Mouse (Mus musculus) testis, adult 2 months (tissue): ENCODE data around the gene Tspan5. TPM values are rescaled to one million over a fixed set of nuclear protein-coding genes. Genes with fewer than 3 reads are reported as not detected.

ENCODE experiments used
- H3K27ac ChIP-seq: fragments of 200-500 bp; 2 replicates; pipeline ENCODE4 v1.5.1; 2012; ENCODE audit warnings: low read depth, low read length; ENCODE audit not compliant: control insufficient read depth, insufficient read depth
- H3K27me3 ChIP-seq: fragments of 200-500 bp; 2 replicates; pipeline ENCODE4 v1.6.1; 2012; ENCODE audit warnings: mild to moderate bottlenecking, low read length, moderate library complexity; ENCODE audit not compliant: control insufficient read depth, insufficient read depth
- H3K36me3 ChIP-seq: fragments of 200-500 bp; 2 replicates; pipeline ENCODE4 v1.6.1; 2012; ENCODE audit warnings: mild to moderate bottlenecking, low read length; ENCODE audit not compliant: control insufficient read depth, insufficient read depth
- H3K4me1 ChIP-seq: fragments of 200-500 bp; 2 replicates; pipeline ENCODE4 v1.6.1; 2012; ENCODE audit warnings: low read length; ENCODE audit not compliant: control insufficient read depth, insufficient read depth
- H3K4me3 ChIP-seq: fragments of 200-500 bp; 2 replicates; pipeline ENCODE4 v1.5.1; 2012; ENCODE audit warnings: low read depth, mild to moderate bottlenecking, low read length, moderate library complexity, mixed read lengths; ENCODE audit not compliant: control insufficient read depth
- CTCF ChIP-seq: fragments of 200-500 bp; IDR thresholded peaks from 2 replicates; pipeline ENCODE4 v1.5.1; 2012; ENCODE audit warnings: low read depth, mild to moderate bottlenecking, inconsistent platforms, low read length, moderate library complexity; ENCODE audit not compliant: control insufficient read depth, insufficient read depth, insufficient replicate concordance
- POLR2A ChIP-seq: fragments of 200-500 bp; IDR thresholded peaks from 2 replicates; pipeline ENCODE4 v1.6.1; 2012; ENCODE audit warnings: low read depth, mild to moderate bottlenecking, inconsistent platforms, low read length, moderate library complexity; ENCODE audit not compliant: control insufficient read depth
- polyA plus RNA-seq: library from polyadenylated mRNA; depleted of rRNA; stranded (reverse); fragments of >200 nt; gene quantifications from 2 replicates; pipeline ENCODE4 v1.2.3, GENCODE M21; 2012

Gene Tspan5
- polyA plus RNA-seq, 1 experiment = 27.9 TPM

GRCm38 (mm10) chr3:138813139-138813810, 71.3 kb downstream of the Tspan5 start:
- Histone ChIP-seq H3K27me3 (no peaks in the 10 kb centered on the region), H3K36me3 (no peaks in the 10 kb centered on the region), H3K27ac (no peak overlapping the region), H3K4me3 (no peak overlapping the region), H3K4me1 (peaks cover 5% of the 10 kb centered on the region; the same call in 1 of the 2 replicates)
- TF ChIP-seq CTCF (no peak), POLR2A (no peak)

- no peak overlapping the region for H3K27ac ChIP-seq
- TF ChIP-seq POLR2A (no peak), CTCF (no peak)
- H3K27me3 ChIP-seq = no peaks in the 10 kb centered on the region
- no peaks in the 10 kb centered on the region for H3K36me3 ChIP-seq
- H3K4me1 ChIP-seq = peaks cover 5% of the 10 kb centered on the region; the same call in 1 of the 2 replicates
- H3K4me3 ChIP-seq = no peak overlapping the region
Measured at GRCm38 (mm10) chr3:138814457-138814856, 72.5 kb downstream of the Tspan5 start.

- Histone ChIP-seq H3K4me3 (peak overlapping the region; percentile 39; the same call in 1 of the 2 replicates), H3K27ac (no peak overlapping the region), H3K36me3 (no peaks in the 10 kb centered on the region), H3K27me3 (no peaks in the 10 kb centered on the region), H3K4me1 (peaks cover 5% of the 10 kb centered on the region; the same call in 1 of the 2 replicates)
- TF ChIP-seq POLR2A = no peak
- TF ChIP-seq CTCF = no peak
Measured at GRCm38 (mm10) chr3:138815127-138815837, 73.3 kb downstream of the Tspan5 start.

GRCm38 (mm10) chr3:138816888-138817656, 75.1 kb downstream of the Tspan5 start:
- Histone ChIP-seq H3K27me3 (no peaks in the 10 kb centered on the region), H3K4me3 (no peak overlapping the region), H3K36me3 (no peaks in the 10 kb centered on the region), H3K27ac (no peak overlapping the region), H3K4me1 (peaks cover 4% of the 10 kb centered on the region; the same call in 1 of the 2 replicates)
- no peak for TF ChIP-seq POLR2A
- no peak for TF ChIP-seq CTCF

- no peaks in the 10 kb centered on the region for H3K36me3 ChIP-seq
- H3K4me3 ChIP-seq = no peak overlapping the region
- H3K4me1 ChIP-seq = peaks cover 4% of the 10 kb centered on the region; the same call in 1 of the 2 replicates
- H3K27me3 ChIP-seq = no peaks in the 10 kb centered on the region
- H3K27ac ChIP-seq = no peak overlapping the region
- TF ChIP-seq POLR2A (no peak), CTCF (no peak)
Measured at GRCm38 (mm10) chr3:138819862-138820261, 77.9 kb downstream of the Tspan5 start.

GRCm38 (mm10) chr3:138820296-138820695, 78.3 kb downstream of the Tspan5 start:
- H3K4me1 ChIP-seq = peaks cover 2% of the 10 kb centered on the region; the same call in 1 of the 2 replicates
- no peak for TF ChIP-seq POLR2A
- H3K4me3 ChIP-seq = no peak overlapping the region
- H3K27me3 ChIP-seq = no peaks in the 10 kb centered on the region
- H3K36me3 ChIP-seq = no peaks in the 10 kb centered on the region
- H3K27ac ChIP-seq = no peak overlapping the region

- Histone ChIP-seq H3K27ac (no peak overlapping the region), H3K36me3 (no peaks in the 10 kb centered on the region), H3K27me3 (no peaks in the 10 kb centered on the region), H3K4me1 (no peaks in the 10 kb centered on the region), H3K4me3 (no peak overlapping the region)
- TF ChIP-seq CTCF (no peak), POLR2A (no peak)
Measured at GRCm38 (mm10) chr3:138821886-138822445, 80.0 kb downstream of the Tspan5 start.
